Mouse (Mus musculus): ENCODE results near the gene Dnm3. TPM values are rescaled to one million over a fixed set of nuclear protein-coding genes. Genes with fewer than 3 reads are reported as not detected.

Gene Dnm3
- polyA plus RNA-seq, 1 experiment from 2014 or later, result 1.5 TPM

DNA sequence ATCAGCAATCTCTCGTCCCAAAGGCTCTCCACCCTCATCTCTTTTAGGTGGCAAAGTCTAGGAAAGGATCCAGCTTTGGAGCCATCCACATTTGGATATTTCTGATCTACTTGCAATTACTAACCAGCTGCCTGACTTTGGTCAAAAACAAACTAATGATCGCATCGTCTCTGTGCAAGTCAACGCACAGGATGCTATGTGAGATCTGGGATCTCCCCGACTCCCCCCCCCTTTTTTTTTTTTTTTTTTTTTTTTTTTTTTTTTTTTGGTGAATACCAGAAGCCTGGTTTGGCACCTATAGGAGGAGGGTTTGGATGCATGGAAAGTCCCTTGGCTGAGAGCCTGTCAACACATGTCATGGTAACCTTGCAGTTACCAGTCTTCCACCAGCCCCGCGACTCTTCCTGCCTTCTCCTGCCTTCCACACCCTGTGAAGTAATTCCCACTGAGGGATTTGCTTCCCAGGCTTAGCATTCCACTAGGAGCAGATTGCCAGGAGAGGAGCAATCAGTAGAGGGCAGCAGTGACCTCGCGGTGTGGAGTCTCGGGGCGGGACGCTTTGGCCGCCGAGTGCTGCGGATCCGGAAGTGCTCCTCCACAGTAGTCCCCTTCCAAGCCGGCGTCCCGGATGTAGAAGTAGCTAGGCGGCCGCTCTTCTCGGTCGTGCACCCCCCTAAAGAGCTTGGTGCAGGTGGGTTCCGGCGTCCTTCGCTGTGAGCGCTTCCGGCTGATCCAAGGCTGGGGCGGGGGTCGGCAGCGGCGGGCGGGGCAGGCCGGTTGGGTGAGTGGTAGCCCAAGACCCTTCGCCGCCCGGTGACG lies 509.0 kb downstream of the Dnm3 start, which contains the start of gene Pigc:
TSS of gene Pigc (plus strand) at position 598 of the 819 bp plus-strand sequence.
- 3% methylated on average over 37 of the region's 38 CpGs for WGBS (ENCODE audit: insufficient replicate concordance)
- Histone ChIP-seq H3K27ac (ENCODE audit: low read depth, low read length) (peak within 1 kb of the TSS; percentile 82), H3K9ac (ENCODE audit: low read depth, low read length) (peak within 1 kb of the TSS; percentile 92), H3K27me3 (ENCODE audit: control insufficient read depth, insufficient read depth, low read length) (no peaks in the 10 kb centered on the region), H3K9me3 (replicated peaks; ENCODE audit: control insufficient read depth, low read length) (no peaks in the 10 kb centered on the region), H3K4me3 (ENCODE audit: low read depth, low read length) (peak within 1 kb of the TSS; percentile 68), H3K4me2 (peak within 1 kb of the TSS; percentile 67), H3K36me3 (ENCODE audit: control insufficient read depth, insufficient read depth, low read length) (no peaks in the 10 kb centered on the region), H3K4me1 (ENCODE audit: control insufficient read depth, insufficient read depth, low read length) (peaks cover 10% of the 10 kb centered on the region; the same call in 1 of the 2 replicates)
- peak; percentile 93 for ATAC-seq (replicated peaks; ENCODE audit: insufficient number of reproducible peaks, low FRiP score, low TSS enrichment)

DNA sequence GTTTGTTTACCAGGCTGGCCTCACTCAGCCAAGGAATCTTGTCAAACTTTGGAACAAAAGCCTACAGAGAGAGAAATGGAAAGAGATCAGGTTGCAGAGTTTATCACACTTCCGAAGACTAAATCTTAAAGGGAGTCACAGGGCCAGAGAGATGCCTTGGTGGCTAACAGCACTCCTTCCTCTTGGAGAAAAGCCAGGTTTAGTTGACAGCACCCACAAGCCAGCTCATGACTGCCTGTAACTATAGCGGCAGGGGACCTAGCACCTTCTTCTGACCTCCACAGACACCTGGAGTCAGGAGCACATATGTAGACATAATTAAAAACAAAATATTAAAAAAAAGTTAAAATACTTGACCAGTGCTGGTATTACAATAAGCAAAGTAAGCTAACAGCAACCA lies 509.9 kb downstream of the Dnm3 start:
- 58% methylated on average over 2 of the region's 2 CpGs for WGBS (ENCODE audit: insufficient replicate concordance)
- H3K27ac ChIP-seq (ENCODE audit: low read depth, low read length), result no peak overlapping the region
- no peak overlapping the region for H3K9ac ChIP-seq (ENCODE audit: low read depth, low read length)
- no peaks in the 10 kb centered on the region for H3K36me3 ChIP-seq (ENCODE audit: control insufficient read depth, insufficient read depth, low read length)
- 0 out of 2 replicates have a peak, but pooled peaks cover 7% of the 10 kb centered on the region for H3K4me1 ChIP-seq (ENCODE audit: control insufficient read depth, insufficient read depth, low read length)
- no peak for ATAC-seq (replicated peaks; ENCODE audit: insufficient number of reproducible peaks, low FRiP score, low TSS enrichment)
- no peaks in the 10 kb centered on the region for H3K9me3 ChIP-seq (replicated peaks; ENCODE audit: control insufficient read depth, low read length)
- H3K4me2 ChIP-seq, result no peak overlapping the region
- no peaks in the 10 kb centered on the region for H3K27me3 ChIP-seq (ENCODE audit: control insufficient read depth, insufficient read depth, low read length)
- H3K4me3 ChIP-seq (ENCODE audit: low read depth, low read length), result no peak overlapping the region

DNA sequence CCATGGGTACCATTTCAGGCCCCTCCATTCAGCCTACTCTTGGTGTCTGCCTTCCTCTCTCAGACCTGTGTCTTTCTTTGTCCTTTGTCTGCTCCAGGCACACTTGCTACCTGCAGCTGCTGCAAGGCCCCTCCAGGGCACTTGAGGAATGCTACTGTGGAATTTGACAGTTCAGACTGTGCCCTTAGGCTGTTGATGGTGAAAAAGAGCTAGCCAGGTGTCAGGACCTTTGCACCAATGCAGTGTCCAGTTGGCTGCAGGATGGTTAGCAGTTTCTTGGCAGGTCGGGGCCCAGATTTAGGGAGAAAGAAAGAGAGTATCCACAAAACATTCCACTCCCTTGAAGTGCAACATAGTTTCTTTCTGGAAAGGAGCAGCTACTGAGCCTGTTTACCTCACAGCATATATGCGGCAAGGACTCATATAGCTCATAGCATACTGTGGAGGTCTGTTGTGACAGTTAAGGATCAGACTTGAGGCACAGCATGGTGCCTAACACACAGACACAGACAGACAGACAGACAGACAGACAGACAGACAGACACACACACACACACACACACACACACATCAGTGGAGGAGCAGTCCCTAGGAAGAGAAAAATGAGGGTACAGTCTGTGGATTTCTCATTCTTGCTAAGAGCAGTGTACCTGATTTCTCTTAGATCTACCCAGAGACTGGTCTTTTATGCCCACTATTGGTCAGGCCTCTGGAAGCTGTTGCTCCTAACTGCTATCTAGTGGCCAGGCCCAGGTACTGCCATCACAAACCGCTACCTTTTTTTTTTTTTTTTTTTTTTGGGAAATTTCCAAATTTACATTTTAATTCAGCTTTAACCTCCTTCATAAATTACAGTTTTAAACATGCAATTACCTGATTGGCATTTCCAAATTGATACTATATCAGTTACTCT lies 515.1 kb downstream of the Dnm3 start:
- Histone ChIP-seq H3K36me3 (ENCODE audit: control insufficient read depth, insufficient read depth, low read length) (no peaks in the 10 kb centered on the region), H3K4me1 (ENCODE audit: control insufficient read depth, insufficient read depth, low read length) (peaks cover 5% of the 10 kb centered on the region; the same call in 1 of the 2 replicates), H3K9me3 (replicated peaks; ENCODE audit: control insufficient read depth, low read length) (no peaks in the 10 kb centered on the region), H3K27ac (ENCODE audit: low read depth, low read length) (no peak overlapping the region), H3K27me3 (ENCODE audit: control insufficient read depth, insufficient read depth, low read length) (no peaks in the 10 kb centered on the region), H3K4me2 (no peak overlapping the region), H3K9ac (ENCODE audit: low read depth, low read length) (no peak overlapping the region), H3K4me3 (ENCODE audit: low read depth, low read length) (no peak overlapping the region)
- 0 out of 2 replicates have a peak, but pooled peaks have one; percentile 57 for ATAC-seq (replicated peaks; ENCODE audit: insufficient number of reproducible peaks, low FRiP score, low TSS enrichment)
- WGBS (ENCODE audit: insufficient replicate concordance), result 51% methylated on average over 3 of the region's 3 CpGs

DNA sequence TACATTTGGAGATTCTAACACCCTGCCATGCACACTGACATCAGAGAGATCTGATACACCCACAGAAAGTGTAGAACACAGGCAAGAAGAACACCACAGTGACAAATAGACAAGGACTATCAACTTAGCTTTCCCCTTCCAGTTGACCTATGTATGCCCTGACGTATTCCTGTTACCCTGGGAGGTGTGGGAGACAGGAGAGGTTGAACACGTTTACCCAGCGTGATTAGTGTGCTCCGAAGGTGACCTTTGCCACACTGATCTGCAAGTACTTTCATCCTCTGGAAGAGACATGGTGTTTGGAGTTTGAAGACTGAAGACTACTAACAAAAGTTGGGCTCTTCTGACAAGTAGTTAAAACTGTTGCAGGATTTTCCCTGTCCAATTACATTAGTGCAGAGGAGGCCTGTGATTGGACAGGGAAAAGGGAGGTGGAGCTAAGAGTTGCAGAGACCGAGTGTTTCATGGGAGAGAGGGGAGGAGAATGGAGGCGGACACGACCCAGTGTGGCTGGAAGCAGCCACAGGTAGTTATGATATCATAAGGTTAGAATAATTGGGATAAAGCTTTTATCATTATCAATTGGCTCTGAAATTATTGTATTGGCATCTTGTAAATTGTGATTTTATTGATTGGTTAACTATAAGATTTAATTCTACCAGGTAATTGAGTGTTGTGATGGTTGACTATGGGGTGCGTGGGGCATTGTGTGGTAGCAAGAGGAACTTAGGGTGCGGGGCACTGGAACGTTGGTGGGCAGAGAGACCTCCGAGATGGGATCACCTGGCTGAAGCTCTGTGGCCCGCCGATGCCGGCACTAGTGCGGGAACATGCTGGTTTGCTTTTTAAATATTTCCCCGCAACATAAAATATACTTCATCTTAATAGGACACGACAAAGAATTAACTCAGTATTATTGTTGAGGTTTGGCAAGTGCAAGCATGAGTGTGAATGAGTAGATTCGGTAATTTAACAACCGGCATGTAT lies 519.6 kb downstream of the Dnm3 start:
- no peak overlapping the region for H3K4me3 ChIP-seq (ENCODE audit: low read depth, low read length)
- H3K27ac ChIP-seq (ENCODE audit: low read depth, low read length), result no peak overlapping the region
- H3K27me3 ChIP-seq (ENCODE audit: control insufficient read depth, insufficient read depth, low read length), result no peaks in the 10 kb centered on the region
- no peak overlapping the region for H3K4me2 ChIP-seq
- ATAC-seq (replicated peaks; ENCODE audit: insufficient number of reproducible peaks, low FRiP score, low TSS enrichment), result no peak
- H3K9me3 ChIP-seq (replicated peaks; ENCODE audit: control insufficient read depth, low read length), result no peaks in the 10 kb centered on the region
- 75% methylated on average over 19 of the region's 19 CpGs for WGBS (ENCODE audit: insufficient replicate concordance)
- H3K4me1 ChIP-seq (ENCODE audit: control insufficient read depth, insufficient read depth, low read length), result peaks cover 5% of the 10 kb centered on the region; the same call in 1 of the 2 replicates
- no peaks in the 10 kb centered on the region for H3K36me3 ChIP-seq (ENCODE audit: control insufficient read depth, insufficient read depth, low read length)
- H3K9ac ChIP-seq (ENCODE audit: low read depth, low read length), result no peak overlapping the region

DNA sequence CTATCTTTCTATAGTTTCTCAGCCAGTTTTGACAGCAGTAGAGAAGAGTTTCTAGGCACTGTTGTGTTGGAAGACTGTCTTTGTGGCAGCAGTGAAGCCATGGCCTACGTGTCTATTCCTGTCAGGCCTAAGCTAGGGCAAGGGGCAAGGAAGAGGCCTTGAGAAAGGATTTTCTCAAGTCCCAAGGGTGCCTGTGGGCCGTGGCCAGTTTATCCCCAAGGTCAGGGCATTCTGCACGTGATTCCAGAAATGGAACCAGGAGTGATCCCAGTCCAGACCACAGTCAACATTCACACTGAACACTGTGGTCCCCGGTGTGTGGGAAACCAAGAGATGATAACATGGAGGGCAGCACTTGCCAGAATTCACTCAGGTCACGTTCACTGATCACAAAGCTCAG lies 522.0 kb downstream of the Dnm3 start:
- H3K4me3 ChIP-seq (ENCODE audit: low read depth, low read length), result no peak overlapping the region
- H3K36me3 ChIP-seq (ENCODE audit: control insufficient read depth, insufficient read depth, low read length), result no peaks in the 10 kb centered on the region
- no peak overlapping the region for H3K27ac ChIP-seq (ENCODE audit: low read depth, low read length)
- H3K4me1 ChIP-seq (ENCODE audit: control insufficient read depth, insufficient read depth, low read length), result no peaks in the 10 kb centered on the region
- no peaks in the 10 kb centered on the region for H3K9me3 ChIP-seq (replicated peaks; ENCODE audit: control insufficient read depth, low read length)
- no peak overlapping the region for H3K4me2 ChIP-seq
- no peak overlapping the region for H3K9ac ChIP-seq (ENCODE audit: low read depth, low read length)
- H3K27me3 ChIP-seq (ENCODE audit: control insufficient read depth, insufficient read depth, low read length), result no peaks in the 10 kb centered on the region
- 43% methylated on average over 5 of the region's 5 CpGs for WGBS (ENCODE audit: insufficient replicate concordance)
- no peak for ATAC-seq (replicated peaks; ENCODE audit: insufficient number of reproducible peaks, low FRiP score, low TSS enrichment)

DNA sequence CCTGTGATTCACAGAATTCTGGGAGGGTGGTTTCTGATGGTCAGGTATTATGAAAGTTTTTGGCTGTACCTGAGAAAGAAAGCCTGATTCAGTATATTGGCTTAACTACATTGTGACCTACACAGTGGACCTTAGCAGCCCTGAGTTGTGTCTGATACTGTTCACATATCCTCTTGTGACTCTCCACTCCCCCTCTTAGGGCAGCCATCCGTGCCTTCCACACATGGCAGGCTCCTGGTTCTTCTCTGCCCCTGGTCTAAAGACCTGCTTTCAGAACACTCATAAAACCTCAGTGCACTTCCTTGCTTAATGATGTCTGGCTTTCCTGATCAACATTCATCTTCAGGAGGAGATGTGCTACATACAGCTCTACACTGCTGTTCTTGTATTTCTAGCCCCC lies 525.2 kb downstream of the Dnm3 start:
- Histone ChIP-seq H3K9ac (ENCODE audit: low read depth, low read length) (no peak overlapping the region), H3K4me1 (ENCODE audit: control insufficient read depth, insufficient read depth, low read length) (no peaks in the 10 kb centered on the region), H3K4me2 (no peak overlapping the region), H3K4me3 (ENCODE audit: low read depth, low read length) (no peak overlapping the region), H3K27ac (ENCODE audit: low read depth, low read length) (no peak overlapping the region), H3K36me3 (ENCODE audit: control insufficient read depth, insufficient read depth, low read length) (no peaks in the 10 kb centered on the region), H3K9me3 (replicated peaks; ENCODE audit: control insufficient read depth, low read length) (no peaks in the 10 kb centered on the region), H3K27me3 (ENCODE audit: control insufficient read depth, insufficient read depth, low read length) (no peaks in the 10 kb centered on the region)
- WGBS (ENCODE audit: insufficient replicate concordance), result 44% methylated on average over 1 of the region's 1 CpGs
- no peak for ATAC-seq (replicated peaks; ENCODE audit: insufficient number of reproducible peaks, low FRiP score, low TSS enrichment)

DNA sequence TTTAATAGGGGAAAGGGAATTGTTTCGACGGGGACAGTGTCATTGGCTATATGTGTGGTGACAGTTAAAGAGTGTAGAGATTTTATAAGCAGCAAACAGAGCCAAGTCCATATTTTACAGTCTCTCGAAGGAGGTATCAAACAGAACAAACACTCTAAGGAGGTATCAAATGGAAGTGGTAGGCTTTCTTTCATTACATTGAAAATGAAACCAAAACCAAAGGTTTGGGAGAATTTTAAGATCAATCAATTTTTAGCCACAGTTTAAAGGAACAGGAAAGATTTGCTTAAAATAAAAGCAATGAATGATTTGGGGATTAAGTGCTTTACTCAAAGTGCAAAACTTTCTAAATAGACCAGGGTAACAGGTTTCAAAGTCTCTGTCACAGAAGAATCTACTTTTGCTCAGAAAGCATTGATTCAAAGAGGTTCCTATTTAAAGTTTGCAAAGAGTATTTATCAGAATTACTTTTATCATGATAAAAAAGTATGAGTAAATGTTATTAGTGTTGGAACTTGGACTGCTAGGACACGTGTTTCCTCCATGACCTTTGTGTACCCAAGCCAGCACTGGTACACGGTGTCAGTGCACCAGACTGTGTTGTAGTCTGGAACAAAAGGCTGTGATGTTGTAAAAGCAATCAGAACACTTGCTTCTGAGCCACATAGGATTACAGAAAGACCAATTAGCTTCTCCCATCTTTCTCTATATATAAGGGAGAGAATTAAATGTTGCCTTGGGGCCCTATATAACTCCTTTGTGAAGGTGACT lies 526.6 kb downstream of the Dnm3 start:
- no peak overlapping the region for H3K4me3 ChIP-seq (ENCODE audit: low read depth, low read length)
- no peak overlapping the region for H3K27ac ChIP-seq (ENCODE audit: low read depth, low read length)
- H3K27me3 ChIP-seq (ENCODE audit: control insufficient read depth, insufficient read depth, low read length), result no peaks in the 10 kb centered on the region
- 80% methylated on average over 5 of the region's 5 CpGs for WGBS (ENCODE audit: insufficient replicate concordance)
- no peak for ATAC-seq (replicated peaks; ENCODE audit: insufficient number of reproducible peaks, low FRiP score, low TSS enrichment)
- H3K9ac ChIP-seq (ENCODE audit: low read depth, low read length), result no peak overlapping the region
- H3K4me1 ChIP-seq (ENCODE audit: control insufficient read depth, insufficient read depth, low read length), result no peaks in the 10 kb centered on the region
- no peak overlapping the region for H3K4me2 ChIP-seq
- H3K9me3 ChIP-seq (replicated peaks; ENCODE audit: control insufficient read depth, low read length), result no peaks in the 10 kb centered on the region
- no peaks in the 10 kb centered on the region for H3K36me3 ChIP-seq (ENCODE audit: control insufficient read depth, insufficient read depth, low read length)

Data from heart, embryonic 11.5 days (tissue).